Mouse (Mus musculus): ENCODE results near the gene Slc12a9. TPM values are rescaled to one million over a fixed set of nuclear protein-coding genes. Genes with fewer than 3 reads are reported as not detected.

Slc12a9 gene
- polyA plus RNA-seq, 1 experiment = 7.9 TPM

GRCm38 (mm10) chr5:137338256-137338655 lies 4.9 kb upstream of the Slc12a9 start:
- H3K36me3 ChIP-seq (ENCODE audit: control insufficient read depth, insufficient read depth) = no peaks in the 10 kb centered on the region
- no peak for TF ChIP-seq E2F4 (IDR thresholded peaks at IDR 0.05; ENCODE audit: insufficient read depth)
- TF ChIP-seq POLR2AphosphoS2 (IDR thresholded peaks at IDR 0.05; ENCODE audit: insufficient read length, low read depth) = peak; percentile 84
- peak; percentile 71 for TF ChIP-seq POLR2A (IDR thresholded peaks at IDR 0.05; ENCODE audit: insufficient read length, low read depth)
- no peak for TF ChIP-seq TCF12 (IDR thresholded peaks at IDR 0.05; ENCODE audit: insufficient read depth, poor library complexity, severe bottlenecking)
- TF ChIP-seq MYOD1 (IDR thresholded peaks at IDR 0.05; ENCODE audit: control insufficient read depth in 1 of 3, insufficient read length in 2 of 3, low read depth in 2 of 3) = peak in 1 of 3 experiments; percentile 13
- no peak for TF ChIP-seq SRF (IDR thresholded peaks at IDR 0.05; ENCODE audit: control insufficient read depth, insufficient read length, low read depth)
- TF ChIP-seq MYOG (IDR thresholded peaks at IDR 0.05; ENCODE audit: control insufficient read depth in 1 of 3, insufficient read depth in 1 of 3, insufficient read length in 2 of 3, low read depth in 2 of 3) = peak in 1 of 3 experiments; percentile 8
- no peak for TF ChIP-seq MAX (IDR thresholded peaks at IDR 0.05; ENCODE audit: low read depth)
- peak; percentile 99 for TF ChIP-seq USF1 (IDR thresholded peaks at IDR 0.05; ENCODE audit: low read depth)
- no peak overlapping the region for H3ac ChIP-seq (ENCODE audit: control insufficient read depth, insufficient read length)
- peak overlapping the region; percentile 28 for H3K4me3 ChIP-seq
- no peaks in the 10 kb centered on the region for H3K79me2 ChIP-seq (ENCODE audit: control insufficient read depth, insufficient read depth)
- H3K27me3 ChIP-seq (ENCODE audit: control insufficient read depth, insufficient read depth, insufficient read length) = no peaks in the 10 kb centered on the region
- peak overlapping the region; percentile 74 for H3K4me2 ChIP-seq (ENCODE audit: low read depth)

- H3K79me2 ChIP-seq (ENCODE audit: control insufficient read depth, insufficient read depth) = no peaks in the 10 kb centered on the region
- TF ChIP-seq MYOD1 (IDR thresholded peaks at IDR 0.05; ENCODE audit: control insufficient read depth in 1 of 3, insufficient read length in 2 of 3, low read depth in 2 of 3) (no peak), USF1 (IDR thresholded peaks at IDR 0.05; ENCODE audit: low read depth) (no peak), POLR2A (IDR thresholded peaks at IDR 0.05; ENCODE audit: insufficient read length, low read depth) (no peak), MAX (IDR thresholded peaks at IDR 0.05; ENCODE audit: low read depth) (no peak), E2F4 (IDR thresholded peaks at IDR 0.05; ENCODE audit: insufficient read depth) (no peak), TCF12 (IDR thresholded peaks at IDR 0.05; ENCODE audit: insufficient read depth, poor library complexity, severe bottlenecking) (no peak), CEBPB (IDR thresholded peaks at IDR 0.05; ENCODE audit: insufficient read depth, poor library complexity, severe bottlenecking) (no peak), TCF3 (IDR thresholded peaks at IDR 0.05; ENCODE audit: insufficient read length, low read depth) (no peak), SRF (IDR thresholded peaks at IDR 0.05; ENCODE audit: control insufficient read depth, insufficient read length, low read depth) (no peak), REST (IDR thresholded peaks at IDR 0.05; ENCODE audit: insufficient read depth, insufficient read length) (no peak), POLR2AphosphoS2 (IDR thresholded peaks at IDR 0.05; ENCODE audit: insufficient read length, low read depth) (no peak), MYOG (IDR thresholded peaks at IDR 0.05; ENCODE audit: control insufficient read depth in 1 of 3, insufficient read depth in 1 of 3, insufficient read length in 2 of 3, low read depth in 2 of 3) (no peak)
- peak overlapping the region; percentile 74 for H3K4me2 ChIP-seq (ENCODE audit: low read depth)
- no peaks in the 10 kb centered on the region for H3K36me3 ChIP-seq (ENCODE audit: control insufficient read depth, insufficient read depth)
- no peak overlapping the region for H3ac ChIP-seq (ENCODE audit: control insufficient read depth, insufficient read length)
- H3K4me3 ChIP-seq = peak overlapping the region; percentile 28
- no peaks in the 10 kb centered on the region for H3K27me3 ChIP-seq (ENCODE audit: control insufficient read depth, insufficient read depth, insufficient read length)
Measured at GRCm38 (mm10) chr5:137337190-137337589, 3.8 kb upstream of the Slc12a9 start.

- H3K4me3 ChIP-seq = no peak overlapping the region
- H3ac ChIP-seq (ENCODE audit: control insufficient read depth, insufficient read length) = no peak overlapping the region
- no peaks in the 10 kb centered on the region for H3K36me3 ChIP-seq (ENCODE audit: control insufficient read depth, insufficient read depth)
- no peaks in the 10 kb centered on the region for H3K79me2 ChIP-seq (ENCODE audit: control insufficient read depth, insufficient read depth)
- no peaks in the 10 kb centered on the region for H3K27me3 ChIP-seq (ENCODE audit: control insufficient read depth, insufficient read depth, insufficient read length)
- TF ChIP-seq POLR2AphosphoS2 (IDR thresholded peaks at IDR 0.05; ENCODE audit: insufficient read length, low read depth) (no peak), MYOG (IDR thresholded peaks at IDR 0.05; ENCODE audit: control insufficient read depth in 1 of 3, insufficient read depth in 1 of 3, insufficient read length in 2 of 3, low read depth in 2 of 3) (no peak), CEBPB (IDR thresholded peaks at IDR 0.05; ENCODE audit: insufficient read depth, poor library complexity, severe bottlenecking) (no peak), SRF (IDR thresholded peaks at IDR 0.05; ENCODE audit: control insufficient read depth, insufficient read length, low read depth) (no peak), USF1 (IDR thresholded peaks at IDR 0.05; ENCODE audit: low read depth) (no peak), TCF3 (IDR thresholded peaks at IDR 0.05; ENCODE audit: insufficient read length, low read depth) (no peak), E2F4 (IDR thresholded peaks at IDR 0.05; ENCODE audit: insufficient read depth) (no peak), MYOD1 (IDR thresholded peaks at IDR 0.05; ENCODE audit: control insufficient read depth in 1 of 3, insufficient read length in 2 of 3, low read depth in 2 of 3) (no peak), TCF12 (IDR thresholded peaks at IDR 0.05; ENCODE audit: insufficient read depth, poor library complexity, severe bottlenecking) (no peak), REST (IDR thresholded peaks at IDR 0.05; ENCODE audit: insufficient read depth, insufficient read length) (no peak), POLR2A (IDR thresholded peaks at IDR 0.05; ENCODE audit: insufficient read length, low read depth) (no peak), MAX (IDR thresholded peaks at IDR 0.05; ENCODE audit: low read depth) (no peak)
- H3K4me2 ChIP-seq (ENCODE audit: low read depth) = no peak overlapping the region
Measured at GRCm38 (mm10) chr5:137335066-137335465, 1.7 kb upstream of the Slc12a9 start.

GRCm38 (mm10) chr5:137334317-137334716 lies 920 bp upstream of the Slc12a9 start:
- peak overlapping the region; percentile 96 for H3K4me2 ChIP-seq (ENCODE audit: low read depth)
- H3K36me3 ChIP-seq (ENCODE audit: control insufficient read depth, insufficient read depth) = no peaks in the 10 kb centered on the region
- no peaks in the 10 kb centered on the region for H3K79me2 ChIP-seq (ENCODE audit: control insufficient read depth, insufficient read depth)
- H3K27me3 ChIP-seq (ENCODE audit: control insufficient read depth, insufficient read depth, insufficient read length) = no peaks in the 10 kb centered on the region
- H3K4me3 ChIP-seq = peak overlapping the region; percentile 45
- no peak overlapping the region for H3ac ChIP-seq (ENCODE audit: control insufficient read depth, insufficient read length)
- no peak for TF ChIP-seq CEBPB (IDR thresholded peaks at IDR 0.05; ENCODE audit: insufficient read depth, poor library complexity, severe bottlenecking)
- TF ChIP-seq E2F4 (IDR thresholded peaks at IDR 0.05; ENCODE audit: insufficient read depth) = no peak
- no peak for TF ChIP-seq TCF3 (IDR thresholded peaks at IDR 0.05; ENCODE audit: insufficient read length, low read depth)
- no peak for TF ChIP-seq REST (IDR thresholded peaks at IDR 0.05; ENCODE audit: insufficient read depth, insufficient read length)
- no peak for TF ChIP-seq MYOG (IDR thresholded peaks at IDR 0.05; ENCODE audit: control insufficient read depth in 1 of 3, insufficient read depth in 1 of 3, insufficient read length in 2 of 3, low read depth in 2 of 3)
- no peak for TF ChIP-seq POLR2AphosphoS2 (IDR thresholded peaks at IDR 0.05; ENCODE audit: insufficient read length, low read depth)
- no peak for TF ChIP-seq USF1 (IDR thresholded peaks at IDR 0.05; ENCODE audit: low read depth)
- no peak for TF ChIP-seq POLR2A (IDR thresholded peaks at IDR 0.05; ENCODE audit: insufficient read length, low read depth)
- TF ChIP-seq TCF12 (IDR thresholded peaks at IDR 0.05; ENCODE audit: insufficient read depth, poor library complexity, severe bottlenecking) = no peak
- TF ChIP-seq MAX (IDR thresholded peaks at IDR 0.05; ENCODE audit: low read depth) = no peak
- no peak for TF ChIP-seq SRF (IDR thresholded peaks at IDR 0.05; ENCODE audit: control insufficient read depth, insufficient read length, low read depth)
- TF ChIP-seq MYOD1 (IDR thresholded peaks at IDR 0.05; ENCODE audit: control insufficient read depth in 1 of 3, insufficient read length in 2 of 3, low read depth in 2 of 3) = no peak
